Mouse (Mus musculus) intestine, embryonic 14.5 days (tissue): ENCODE measurements around the gene Klhdc8b. TPM values are rescaled to one million over a fixed set of nuclear protein-coding genes. Genes with fewer than 3 reads are reported as not detected.

Source experiments
- ATAC-seq: fragments of 200-750 bp; cut with Nextera tagmentation; replicated peaks from 2 replicates; pipeline ENCODE4 v1.8.0; 2017; ENCODE audit warnings: low read depth, moderate number of reproducible peaks, moderate TSS enrichment, moderate library complexity; ENCODE audit not compliant: low FRiP score, low TSS enrichment
- DNase-seq: peaks from one replicate; pipeline ENCODE4 v3.0.0-alpha.2; 2018; ENCODE audit warnings: low spot score
- H3K27ac ChIP-seq: fragments of 300-500 bp; sonication (generic); 2 replicates; pipeline ENCODE4 v1.5.1; 2014; ENCODE audit warnings: low read depth, mild to moderate bottlenecking, control low read depth
- H3K27me3 ChIP-seq: fragments of 300-500 bp; sonication (generic); replicated peaks from 2 replicates; pipeline ENCODE4 v1.6.1; 2014; ENCODE audit warnings: low read length, control low read depth; ENCODE audit not compliant: control insufficient read depth, insufficient read depth
- H3K36me3 ChIP-seq: fragments of 300-500 bp; sonication (generic); 2 replicates; pipeline ENCODE4 v1.6.1; 2014; ENCODE audit warnings: low read length, control low read depth; ENCODE audit not compliant: control insufficient read depth, insufficient read depth
- H3K4me1 ChIP-seq: fragments of 300-500 bp; sonication (generic); replicated peaks from 2 replicates; pipeline ENCODE4 v1.6.1; 2014; ENCODE audit warnings: low read length, control low read depth, mixed read lengths; ENCODE audit not compliant: control insufficient read depth, insufficient read depth
- H3K4me2 ChIP-seq: fragments of 300-500 bp; sonication (generic); 2 replicates; pipeline ENCODE4 v1.6.1; 2014; ENCODE audit warnings: low read length
- H3K4me3 ChIP-seq: fragments of 300-500 bp; sonication (generic); 2 replicates; pipeline ENCODE4 v1.5.1; 2014; ENCODE audit warnings: low read depth, low read length, control low read depth, mixed read lengths
- H3K9ac ChIP-seq: fragments of 300-500 bp; sonication (generic); 2 replicates; pipeline ENCODE4 v1.6.1; 2014; ENCODE audit warnings: mild to moderate bottlenecking, low read length
- H3K9me3 ChIP-seq: fragments of 300-500 bp; sonication (generic); 2 replicates; pipeline ENCODE4 v1.6.1; 2016; ENCODE audit warnings: low read length, control low read depth; ENCODE audit not compliant: control insufficient read depth
- WGBS: fragments of 180-500 bp; shearing (Covaris S2); extraction: QIAGEN DNeasy Blood & Tissue Kit; methylation state at CpG from one replicate; pipeline ENCODE4 v1.1.7; 2014; 5-methylcytosine and 5-hydroxymethylcytosine counted together
- polyA plus RNA-seq: library from polyadenylated mRNA; unstranded; fragments of >200 nt; fragmentation: Nextera tagmentation; extraction: Ambion mirVana; gene quantifications from 2 replicates; pipeline ENCODE4 v1.2.1, GENCODE M21; 2014

Klhdc8b gene
- polyA plus RNA-seq, 1 experiment from 2014 or later, result 59.9 TPM

- no peak for ATAC-seq
- H3K9ac ChIP-seq, result no peak overlapping the region
Measured at GRCm38 (mm10) chr9:108474528-108474927, 13.1 kb upstream of the Klhdc8b start.

GRCm38 (mm10) chr9:108469845-108470244 lies 8.5 kb upstream of the Klhdc8b start:
- Histone ChIP-seq H3K4me3 (no peak overlapping the region), H3K36me3 (peaks cover 23% of the 10 kb centered on the region), H3K9me3 (no peaks in the 10 kb centered on the region), H3K4me2 (no peak overlapping the region), H3K27me3 (no peaks in the 10 kb centered on the region), H3K9ac (no peak overlapping the region), H3K4me1 (no peaks in the 10 kb centered on the region), H3K27ac (no peak overlapping the region)
- no peak for ATAC-seq
- no peak for DNase-seq
- WGBS, result 52% methylated on average over 4 of the region's 4 CpGs

More at GRCm38 (mm10) chr9:108474528-108474927, 13.1 kb upstream of the Klhdc8b start:
- no peaks in the 10 kb centered on the region for H3K27me3 ChIP-seq
- DNase-seq, result no peak
- H3K4me2 ChIP-seq, result no peak overlapping the region
- no peak overlapping the region for H3K4me3 ChIP-seq
- H3K9me3 ChIP-seq, result no peaks in the 10 kb centered on the region
- H3K4me1 ChIP-seq, result peaks cover 6% of the 10 kb centered on the region
- no peak overlapping the region for H3K27ac ChIP-seq
- H3K36me3 ChIP-seq, result no peaks in the 10 kb centered on the region
- WGBS, result 78% methylated on average over 1 of the region's 1 CpGs

DNA sequence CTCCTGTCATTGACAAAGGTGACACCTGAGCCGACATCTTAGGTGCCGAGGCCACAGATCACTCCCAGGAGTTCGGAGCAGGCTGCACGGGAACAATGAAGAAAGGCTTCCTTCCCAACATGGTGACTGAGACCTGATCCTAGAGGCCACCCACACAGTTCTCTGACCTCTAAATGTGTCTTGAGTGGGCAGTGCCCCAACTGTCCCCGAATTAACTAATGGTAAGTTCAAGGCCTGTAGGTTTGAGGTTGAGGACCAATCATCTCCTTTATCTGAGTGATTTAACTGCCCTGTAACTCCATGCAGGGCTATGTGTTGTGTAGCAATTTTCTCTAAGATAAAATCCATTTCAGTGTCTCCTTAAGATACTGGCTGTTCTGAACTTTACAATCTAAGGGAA lies 8.0 kb upstream of the Klhdc8b start:
- no peak overlapping the region for H3K9ac ChIP-seq
- no peak overlapping the region for H3K27ac ChIP-seq
- DNase-seq (no peak), ATAC-seq (no peak)
- WGBS, result 62% methylated on average over 5 of the region's 5 CpGs
- no peak overlapping the region for H3K4me3 ChIP-seq
- peaks cover 27% of the 10 kb centered on the region for H3K36me3 ChIP-seq
- no peaks in the 10 kb centered on the region for H3K4me1 ChIP-seq
- no peak overlapping the region for H3K4me2 ChIP-seq
- no peaks in the 10 kb centered on the region for H3K9me3 ChIP-seq
- no peaks in the 10 kb centered on the region for H3K27me3 ChIP-seq

DNA sequence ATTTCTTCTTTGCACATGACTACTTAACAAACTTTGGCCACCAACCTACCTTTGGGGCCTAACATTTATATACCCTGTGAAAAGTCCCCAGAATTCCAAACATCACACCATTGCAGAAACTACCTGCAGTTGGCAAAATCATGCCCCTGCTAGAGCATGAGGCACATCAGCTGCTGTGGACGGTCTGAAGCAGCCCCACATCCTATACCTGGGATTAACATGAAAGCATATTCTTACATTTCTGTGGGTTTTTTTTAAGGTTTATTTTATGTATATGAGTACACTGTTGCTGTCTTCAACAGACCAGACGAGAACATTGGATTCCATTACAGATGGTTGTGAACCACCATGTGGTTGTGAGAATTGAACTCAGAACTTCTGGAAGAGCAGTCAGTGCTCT lies 4.8 kb upstream of the Klhdc8b start:
- WGBS, result 85% methylated on average over 2 of the region's 2 CpGs
- Histone ChIP-seq H3K4me2 (no peak overlapping the region), H3K9me3 (no peaks in the 10 kb centered on the region), H3K36me3 (peaks cover 45% of the 10 kb centered on the region), H3K4me3 (no peak overlapping the region), H3K27me3 (no peaks in the 10 kb centered on the region), H3K27ac (no peak overlapping the region), H3K4me1 (peaks cover 18% of the 10 kb centered on the region), H3K9ac (no peak overlapping the region)
- ATAC-seq (no peak), DNase-seq (no peak)

DNA sequence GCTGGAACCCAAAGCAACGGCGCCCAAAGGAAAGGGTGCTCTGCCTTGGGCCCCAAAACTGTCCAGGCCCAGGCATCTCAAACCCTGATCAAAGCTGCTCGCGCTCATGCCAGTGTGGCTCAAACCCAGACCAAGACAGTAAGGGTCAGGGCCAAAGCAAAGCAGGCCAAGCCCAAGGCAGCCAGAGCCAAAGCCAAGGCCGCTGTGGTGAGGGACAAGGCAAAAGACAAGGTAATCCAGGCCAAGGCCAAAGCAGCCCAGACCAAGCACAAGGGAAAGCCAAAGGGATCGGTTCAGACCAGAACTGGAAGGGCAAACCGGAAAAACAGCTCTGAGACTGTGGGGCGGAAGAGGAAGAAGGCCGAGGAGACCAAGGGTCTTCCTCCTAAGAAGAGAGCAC lies 2.3 kb upstream of the Klhdc8b start:
- DNase-seq, result no peak
- Histone ChIP-seq H3K4me2 (no peak overlapping the region), H3K4me3 (no peak overlapping the region), H3K27me3 (no peaks in the 10 kb centered on the region), H3K9ac (no peak overlapping the region), H3K9me3 (no peaks in the 10 kb centered on the region), H3K36me3 (peaks cover 45% of the 10 kb centered on the region), H3K4me1 (peaks cover 19% of the 10 kb centered on the region), H3K27ac (no peak overlapping the region)
- WGBS, result 95% methylated on average over 9 of the region's 9 CpGs
- ATAC-seq, result no peak

DNA sequence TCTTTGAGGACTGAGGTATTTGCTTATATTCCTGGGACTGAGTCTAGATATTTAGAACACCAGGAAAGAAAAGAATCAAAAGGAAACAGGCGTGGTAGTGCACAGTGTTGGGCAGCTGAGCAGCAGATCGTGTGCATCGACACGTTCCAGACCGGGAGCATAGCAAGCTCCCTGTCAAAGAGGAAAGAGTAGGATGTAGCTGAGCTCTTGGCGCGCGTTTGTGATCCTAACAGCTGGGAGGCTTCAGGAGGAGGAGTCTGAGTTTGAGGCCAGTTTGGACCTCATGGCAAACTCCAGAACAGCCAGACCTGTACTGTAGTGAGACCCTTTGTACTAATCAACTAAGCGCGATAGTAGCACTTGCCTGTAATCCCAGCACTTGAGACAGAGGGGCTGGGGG lies 811 bp upstream of the Klhdc8b start:
- WGBS, result 46% methylated on average over 10 of the region's 10 CpGs

GRCm38 (mm10) chr9:108461675-108462074 lies 294 bp upstream of the Klhdc8b start:
- H3K27me3 ChIP-seq, result no peaks in the 10 kb centered on the region
- peak overlapping the region; percentile 98 for H3K27ac ChIP-seq
- H3K4me2 ChIP-seq, result peak overlapping the region; percentile 91
- H3K4me3 ChIP-seq, result peak overlapping the region; percentile 56
- peak overlapping the region; percentile 91 for H3K9ac ChIP-seq
- no peaks in the 10 kb centered on the region for H3K9me3 ChIP-seq
- H3K4me1 ChIP-seq, result peaks cover 19% of the 10 kb centered on the region
- no peak for DNase-seq
- 79% methylated on average over 5 of the region's 5 CpGs for WGBS
- H3K36me3 ChIP-seq, result peaks cover 41% of the 10 kb centered on the region
- no peak for ATAC-seq

More for the DNA sequence above, 811 bp upstream of the Klhdc8b start:
- H3K9ac ChIP-seq, result no peak overlapping the region
- H3K9me3 ChIP-seq, result no peaks in the 10 kb centered on the region
- DNase-seq, result peak; percentile 72
- peaks cover 45% of the 10 kb centered on the region for H3K36me3 ChIP-seq
- peaks cover 19% of the 10 kb centered on the region for H3K4me1 ChIP-seq
- no peak overlapping the region for H3K4me3 ChIP-seq
- peak overlapping the region; percentile 91 for H3K4me2 ChIP-seq
- peak overlapping the region; percentile 98 for H3K27ac ChIP-seq
- ATAC-seq, result 0 out of 2 replicates have a peak, but pooled peaks have one; percentile 33
- H3K27me3 ChIP-seq, result no peaks in the 10 kb centered on the region

- under 1% methylated on average over 47 of the region's 52 CpGs for WGBS
- peak within 1 kb of the TSS; percentile 91 for H3K9ac ChIP-seq
- peaks cover 19% of the 10 kb centered on the region for H3K4me1 ChIP-seq
- H3K27ac ChIP-seq, result peak within 1 kb of the TSS; percentile 98
- H3K36me3 ChIP-seq, result peaks cover 29% of the 10 kb centered on the region
- peak within 1 kb of the TSS; percentile 91 for H3K4me2 ChIP-seq
- peak within 1 kb of the TSS; percentile 56 for H3K4me3 ChIP-seq
- ATAC-seq (peak; percentile 83), DNase-seq (peak; percentile 95)
- H3K27me3 ChIP-seq, result no peaks in the 10 kb centered on the region
- H3K9me3 ChIP-seq, result no peaks in the 10 kb centered on the region
Measured at GRCm38 (mm10) chr9:108460319-108461178, 832 bp downstream of the Klhdc8b start, which contains the start of gene Ccdc71. TSS of gene Ccdc71 (plus strand) at chr9:108460527.
